Mouse (Mus musculus) cerebellum, postnatal 10 days (tissue): ENCODE measurements around the gene Cldn15.

ENCODE experiments used
- DNase-seq, 2 experiments: peaks; one replicate each; pipeline ENCODE4 v3.0.0; 2021; ENCODE audit warnings: mixed read lengths in 2 of 2

The Cldn15 gene

GRCm38 (mm10) chr5:136982338-136982930 is 16.0 kb downstream of the Cldn15 start:
- DNase-seq = peak; percentile 83 to 85

DNA sequence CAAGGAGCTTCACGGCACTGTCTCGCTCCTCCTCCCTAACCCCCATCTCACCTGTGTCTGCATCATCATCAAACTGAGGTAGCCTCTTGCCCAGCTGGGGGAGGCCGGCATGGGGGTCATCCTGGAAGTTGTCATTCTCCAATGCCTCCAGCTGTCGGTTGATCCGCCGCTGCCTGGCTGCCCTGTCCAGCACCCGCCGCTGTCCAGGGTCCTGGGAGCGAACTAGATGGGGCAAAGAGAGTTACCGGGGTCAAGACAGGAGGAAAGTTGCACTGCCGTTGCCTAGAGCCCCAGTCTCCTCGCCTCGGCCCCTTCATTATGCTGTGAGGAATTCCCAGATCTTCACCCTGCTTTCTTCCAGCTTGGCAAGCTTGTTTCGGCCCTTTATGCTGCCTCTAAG is 18.4 kb downstream of the Cldn15 start:
- DNase-seq = no peak

- DNase-seq = peak; percentile 97 to 99
These were observed 20.3 kb downstream of the Cldn15 start, which contains the start of gene Plod3 for GRCm38 (mm10) chr5:136986695-136987137. TSS of gene Plod3 (plus strand) at chr5:136987019.

DNA sequence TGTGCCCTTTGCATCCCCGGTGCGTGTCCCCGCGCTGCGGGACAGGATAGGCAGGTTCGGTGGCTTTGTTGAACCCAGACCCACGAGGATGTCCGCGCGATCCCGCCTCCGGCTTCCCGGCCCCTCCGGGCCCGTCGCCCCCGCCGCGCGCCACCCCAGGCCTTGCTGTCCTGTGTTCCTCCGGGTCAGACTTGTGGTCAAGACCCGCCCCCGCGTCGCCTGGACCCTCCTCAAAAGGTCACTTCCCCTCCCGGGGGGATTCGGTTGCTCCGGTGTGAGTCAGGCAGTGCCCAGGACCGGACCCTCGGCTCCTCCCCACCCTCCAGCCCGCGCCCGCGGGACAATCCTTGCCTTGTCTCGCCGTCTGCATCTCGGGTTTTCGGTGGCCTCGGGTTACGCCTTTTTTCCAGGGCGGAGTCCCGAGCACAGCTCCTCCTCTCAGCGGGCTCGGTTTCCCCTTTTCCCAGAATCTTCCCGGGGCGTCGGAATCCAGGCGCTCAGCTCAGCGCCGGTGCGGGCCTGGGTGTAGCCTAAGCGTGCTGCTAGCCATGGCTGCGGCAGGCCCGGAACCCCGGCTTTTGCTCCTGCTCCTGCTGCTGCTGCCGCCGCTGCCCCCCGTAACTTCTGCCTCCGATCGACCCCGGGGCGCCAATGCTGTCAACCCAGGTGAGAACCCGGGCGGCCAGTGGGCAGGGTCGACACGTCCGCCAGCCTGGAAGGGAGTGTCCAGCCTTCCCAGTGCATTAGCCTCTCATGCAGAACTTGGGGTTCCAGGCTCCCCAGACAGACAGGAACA is 20.9 kb downstream of the Cldn15 start:
- DNase-seq = peak; percentile 82 to 89

DNA sequence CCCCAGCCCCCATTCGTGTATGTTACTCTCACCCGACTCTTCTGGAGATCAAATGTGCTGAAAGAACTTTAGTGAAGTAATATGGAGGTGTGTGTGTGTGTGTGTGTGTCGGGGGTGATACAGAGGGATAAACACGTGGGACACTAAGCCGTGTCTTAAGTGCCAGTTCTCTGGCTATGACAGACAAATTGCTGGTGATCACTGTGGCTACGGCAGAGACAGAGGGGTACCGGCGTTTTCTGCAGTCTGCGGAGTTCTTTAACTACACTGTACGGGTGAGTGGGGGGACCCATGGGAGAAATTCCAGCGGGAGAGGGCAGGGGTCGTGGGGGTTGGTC is 21.5 kb downstream of the Cldn15 start, which contains the start of gene Znhit1:
Gene Znhit1 (minus strand): TSS at position 88 of the 338 bp plus-strand sequence.
- peak; percentile 38 to 43 for DNase-seq

GRCm38 (mm10) chr5:136988420-136988819 is 22.0 kb downstream of the Cldn15 start:
- peak; percentile 51 to 58 for DNase-seq

DNA sequence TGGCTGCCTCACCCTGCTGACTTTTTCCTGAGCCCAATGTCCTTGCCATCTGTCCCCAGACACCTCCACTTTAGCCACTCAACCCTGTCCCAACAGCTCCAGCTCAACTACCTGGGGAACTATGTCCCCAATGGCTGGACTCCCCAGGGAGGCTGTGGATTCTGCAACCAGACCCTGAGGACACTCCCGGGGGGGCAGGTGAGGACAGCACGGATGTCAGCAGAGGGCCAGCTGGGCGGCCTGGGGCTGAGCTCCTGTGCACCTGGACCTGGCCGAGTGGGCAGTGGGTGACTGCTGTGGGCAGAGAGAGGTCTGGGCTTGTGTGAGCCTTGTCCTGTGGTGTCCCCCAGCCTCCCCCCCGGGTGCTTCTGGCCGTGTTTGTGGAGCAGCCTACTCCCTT is 23.4 kb downstream of the Cldn15 start:
- peak in 1 of 2 experiments; percentile 30 for DNase-seq

GRCm38 (mm10) chr5:136999449-136999848 is 33.0 kb downstream of the Cldn15 start:
- DNase-seq = no peak

GRCm38 (mm10) chr5:137000612-137001011 is 34.2 kb downstream of the Cldn15 start:
- DNase-seq = no peak

GRCm38 (mm10) chr5:137007276-137007675 is 40.9 kb downstream of the Cldn15 start:
- no peak for DNase-seq

DNA sequence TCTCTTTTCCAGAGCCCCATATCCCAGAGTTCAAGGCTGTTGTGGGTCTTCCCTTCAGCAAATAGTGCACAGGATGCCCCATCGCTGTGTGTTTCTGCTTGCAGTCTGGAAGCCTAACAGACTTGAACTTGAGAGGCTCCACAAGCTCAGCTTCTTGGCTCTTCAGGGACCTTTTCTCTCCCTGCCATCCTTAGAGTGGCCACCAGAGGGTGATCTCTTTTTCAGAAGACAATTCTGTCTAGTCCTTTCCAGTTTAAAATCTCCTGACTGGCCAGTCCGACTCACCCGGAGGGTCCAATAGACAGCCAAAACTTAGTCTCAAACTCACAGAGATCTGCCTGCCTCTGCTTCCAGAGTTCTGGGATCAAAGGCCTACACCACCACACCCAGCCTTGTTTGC is 43.6 kb downstream of the Cldn15 start:
- peak; percentile 82 to 87 for DNase-seq

DNA sequence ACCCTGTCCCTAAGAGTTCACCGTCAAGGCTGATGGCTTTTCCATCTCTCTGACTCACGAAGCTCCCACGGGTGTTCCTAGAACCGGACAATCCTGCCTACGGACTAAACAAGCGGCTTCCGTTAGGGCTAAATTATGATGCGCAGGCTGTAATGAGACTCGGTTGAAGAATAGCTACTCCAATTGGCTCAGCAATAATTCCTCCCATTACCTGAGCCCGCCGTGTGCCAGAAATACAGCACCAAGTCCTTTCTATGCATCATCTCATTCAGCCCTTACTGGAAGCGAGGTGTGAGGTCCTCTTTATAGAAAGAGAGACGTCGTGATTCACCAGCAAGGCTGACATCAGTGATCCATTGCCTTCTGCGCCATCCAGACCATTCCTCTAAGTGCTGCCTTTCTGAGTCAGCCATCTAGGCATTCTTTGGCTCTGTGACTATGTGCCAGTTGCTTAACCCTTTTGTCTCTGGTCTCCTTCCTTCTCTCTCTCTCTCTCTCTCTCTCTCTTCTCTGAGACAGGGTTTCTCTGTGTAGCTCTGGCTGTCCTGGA is 46.1 kb downstream of the Cldn15 start:
- no peak for DNase-seq

- no peak for DNase-seq
These were observed 49.5 kb downstream of the Cldn15 start for GRCm38 (mm10) chr5:137015913-137016312.

DNA sequence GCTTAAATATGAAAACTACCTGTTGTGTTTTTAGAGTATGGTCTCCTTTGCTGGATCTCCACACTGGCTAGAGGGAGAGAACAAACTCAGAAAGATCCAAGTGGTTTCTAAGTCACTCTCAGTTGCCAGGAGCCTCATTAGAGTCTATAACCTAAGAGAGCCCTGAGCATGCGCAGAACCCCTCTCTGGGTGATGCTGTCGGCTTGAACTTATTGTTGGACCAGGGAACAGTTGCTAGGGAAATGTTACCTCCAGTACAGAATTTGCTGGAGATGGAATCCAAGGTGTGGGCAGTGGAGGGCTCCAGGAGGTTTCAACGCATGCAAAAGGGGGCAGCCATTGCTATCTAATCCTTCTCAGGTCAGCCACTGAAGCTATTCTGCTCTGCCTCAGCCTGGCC is 57.9 kb downstream of the Cldn15 start:
- DNase-seq = no peak

DNA sequence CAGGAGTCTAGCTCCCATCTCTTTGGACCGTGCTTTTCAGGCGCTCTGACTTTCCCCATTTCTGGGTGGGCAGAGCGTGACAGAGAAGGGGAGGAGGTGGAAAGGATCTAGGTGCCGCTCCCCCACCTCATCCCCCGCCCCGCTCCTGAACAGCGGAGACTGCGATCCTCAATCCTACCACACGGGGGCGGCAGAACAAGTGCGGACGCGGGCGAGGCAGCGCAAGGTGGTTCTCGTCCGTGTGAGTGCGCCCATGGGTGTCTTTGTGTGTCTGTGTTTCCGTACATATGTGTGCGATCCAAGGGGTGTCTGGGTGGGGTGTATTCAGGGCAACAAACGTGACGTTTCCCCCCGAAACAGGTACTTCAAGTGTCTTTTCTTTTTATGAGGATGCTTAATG is 58.7 kb downstream of the Cldn15 start:
- peak; percentile 95 to 98 for DNase-seq
